Mouse (Mus musculus) forebrain, embryonic 13.5 days (tissue): ENCODE measurements around the gene Fbxl20. TPM values are rescaled to one million over a fixed set of nuclear protein-coding genes. Genes with fewer than 3 reads are reported as not detected.

Experiments
- ATAC-seq: fragments of 200-750 bp; cut with Nextera tagmentation; 2 replicates; pipeline ENCODE4 v1.8.0; 2017
- H3K27ac ChIP-seq: fragments of 300-500 bp; sonication (generic); 2 replicates; pipeline ENCODE4 v1.5.1; 2015; ENCODE audit warnings: inconsistent platforms, mild to moderate bottlenecking, moderate library complexity
- H3K27me3 ChIP-seq: fragments of 300-500 bp; sonication (generic); 2 replicates; pipeline ENCODE4 v1.6.1; 2015; ENCODE audit warnings: mild to moderate bottlenecking, inconsistent platforms
- H3K36me3 ChIP-seq: fragments of 300-500 bp; sonication (generic); 2 replicates; pipeline ENCODE4 v1.6.1; 2015; ENCODE audit warnings: mild to moderate bottlenecking, inconsistent platforms; ENCODE audit not compliant: poor library complexity, severe bottlenecking
- H3K4me1 ChIP-seq: fragments of 300-500 bp; sonication (generic); 2 replicates; pipeline ENCODE4 v1.6.1; 2015; ENCODE audit warnings: inconsistent platforms
- H3K4me2 ChIP-seq: fragments of 300-500 bp; sonication (generic); 2 replicates; pipeline ENCODE4 v1.6.1; 2015; ENCODE audit warnings: inconsistent platforms, mild to moderate bottlenecking, moderate library complexity
- H3K4me3 ChIP-seq: fragments of 300-500 bp; sonication (generic); 2 replicates; pipeline ENCODE4 v1.5.1; 2015; ENCODE audit warnings: mild to moderate bottlenecking, inconsistent platforms
- H3K9ac ChIP-seq: fragments of 300-500 bp; sonication (generic); 2 replicates; pipeline ENCODE4 v1.6.1; 2015; ENCODE audit warnings: mild to moderate bottlenecking, inconsistent platforms
- H3K9me3 ChIP-seq: fragments of 300-500 bp; sonication (generic); replicated peaks from 2 replicates; pipeline ENCODE4 v1.6.1; 2016; ENCODE audit warnings: inconsistent platforms
- WGBS: fragments of 180-500 bp; shearing (Covaris S2); methylation state at CpG from one replicate; pipeline ENCODE4 v1.1.7; 2015; 5-methylcytosine and 5-hydroxymethylcytosine counted together
- polyA plus RNA-seq: library from polyadenylated mRNA; unstranded; fragments of >200 nt; fragmentation: Nextera tagmentation; extraction: Ambion mirVana; gene quantifications from 2 replicates; pipeline ENCODE4 v1.2.1, GENCODE M21; 2015

Fbxl20 gene
- polyA plus RNA-seq, 1 experiment from 2014 or later = 31.8 TPM

- Histone ChIP-seq H3K27me3 (peaks cover 20% of the 10 kb centered on the region), H3K4me1 (peaks cover 7% of the 10 kb centered on the region), H3K9ac (no peak overlapping the region), H3K27ac (no peak overlapping the region), H3K4me2 (no peak overlapping the region), H3K36me3 (no peaks in the 10 kb centered on the region), H3K4me3 (no peak overlapping the region), H3K9me3 (no peaks in the 10 kb centered on the region)
- 76% methylated on average over 5 of the region's 5 CpGs for WGBS
- ATAC-seq = no peak
Measured at GRCm38 (mm10) chr11:98044074-98044473, 106.1 kb downstream of the Fbxl20 start.

DNA sequence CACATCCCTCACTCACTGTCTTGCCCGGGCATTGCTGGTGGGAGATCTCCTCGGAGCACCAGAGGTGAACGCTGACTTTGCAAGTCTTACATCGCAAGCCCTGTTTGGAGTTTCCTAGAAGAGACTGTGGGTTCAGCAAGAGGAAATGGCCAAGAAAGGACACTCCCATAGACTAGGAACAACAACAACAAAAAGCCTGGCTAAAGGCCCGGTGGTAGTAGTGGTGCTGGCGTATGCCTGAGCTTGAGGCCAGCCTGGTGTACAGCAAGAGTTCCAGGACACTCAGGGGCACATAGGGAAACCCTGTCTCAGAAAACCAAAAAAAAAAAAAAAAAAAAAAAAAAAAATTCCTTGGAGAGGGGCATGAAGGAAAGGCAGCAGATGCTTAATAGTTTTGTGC is 107.5 kb downstream of the Fbxl20 start:
- peaks cover 9% of the 10 kb centered on the region for H3K27me3 ChIP-seq
- H3K4me3 ChIP-seq = no peak overlapping the region
- peaks cover 2% of the 10 kb centered on the region for H3K4me1 ChIP-seq
- no peak overlapping the region for H3K4me2 ChIP-seq
- no peak overlapping the region for H3K9ac ChIP-seq
- ATAC-seq = no peak
- H3K36me3 ChIP-seq = no peaks in the 10 kb centered on the region
- H3K27ac ChIP-seq = no peak overlapping the region
- WGBS = 91% methylated on average over 6 of the region's 6 CpGs
- H3K9me3 ChIP-seq = no peaks in the 10 kb centered on the region

GRCm38 (mm10) chr11:98040975-98041374 is 109.2 kb downstream of the Fbxl20 start:
- H3K27me3 ChIP-seq = peaks cover 15% of the 10 kb centered on the region
- H3K4me1 ChIP-seq = peaks cover 6% of the 10 kb centered on the region
- H3K9me3 ChIP-seq = no peaks in the 10 kb centered on the region
- ATAC-seq = no peak
- no peak overlapping the region for H3K9ac ChIP-seq
- no peak overlapping the region for H3K27ac ChIP-seq
- no peak overlapping the region for H3K4me2 ChIP-seq
- 82% methylated on average over 8 of the region's 8 CpGs for WGBS
- no peak overlapping the region for H3K4me3 ChIP-seq
- H3K36me3 ChIP-seq = no peaks in the 10 kb centered on the region

GRCm38 (mm10) chr11:98037871-98038270 is 112.3 kb downstream of the Fbxl20 start:
- no peak for ATAC-seq
- H3K9ac ChIP-seq = no peak overlapping the region

DNA sequence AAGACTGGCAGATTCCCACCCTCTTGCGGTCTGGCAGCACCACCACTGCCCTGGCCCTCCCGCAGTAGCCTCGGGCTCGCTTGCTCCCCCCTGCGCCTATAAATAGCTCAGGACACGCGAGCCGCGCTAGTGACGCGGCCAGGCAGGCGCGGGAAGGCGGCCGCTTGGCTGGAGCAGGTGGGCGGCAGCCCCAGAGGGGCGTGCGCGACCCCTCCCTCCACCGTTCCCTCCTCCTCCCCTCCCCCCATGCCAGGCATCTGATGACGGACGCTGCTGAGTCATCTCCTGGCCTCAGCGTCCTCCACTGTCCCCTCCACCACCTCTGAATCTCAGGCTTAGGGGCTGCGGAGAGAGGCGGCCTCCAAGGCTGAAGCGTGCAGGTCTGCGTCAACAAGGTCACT is 114.2 kb downstream of the Fbxl20 start:
- H3K4me2 ChIP-seq = peak overlapping the region; percentile 76
- H3K4me1 ChIP-seq = peaks cover 20% of the 10 kb centered on the region
- H3K27me3 ChIP-seq = peaks cover 15% of the 10 kb centered on the region
- H3K9me3 ChIP-seq = no peaks in the 10 kb centered on the region
- peak overlapping the region; percentile 37 for H3K4me3 ChIP-seq
- H3K36me3 ChIP-seq = peaks cover 4% of the 10 kb centered on the region
- peak overlapping the region; percentile 66 for H3K9ac ChIP-seq
- H3K27ac ChIP-seq = no peak overlapping the region
- WGBS = 0% methylated on average over 27 of the region's 27 CpGs
- ATAC-seq = peak; percentile 54

More at GRCm38 (mm10) chr11:98037871-98038270, 112.3 kb downstream of the Fbxl20 start:
- Histone ChIP-seq H3K27ac (no peak overlapping the region), H3K4me1 (peaks cover 20% of the 10 kb centered on the region), H3K27me3 (peaks cover 15% of the 10 kb centered on the region), H3K9me3 (no peaks in the 10 kb centered on the region), H3K36me3 (no peaks in the 10 kb centered on the region), H3K4me2 (no peak overlapping the region), H3K4me3 (no peak overlapping the region)
- 69% methylated on average over 14 of the region's 14 CpGs for WGBS

GRCm38 (mm10) chr11:98034840-98035239 is 115.4 kb downstream of the Fbxl20 start:
- Histone ChIP-seq H3K36me3 (peaks cover 16% of the 10 kb centered on the region), H3K27ac (peak overlapping the region; percentile 44; the same call in 1 of the 2 replicates), H3K4me3 (no peak overlapping the region), H3K27me3 (peaks cover 15% of the 10 kb centered on the region), H3K9me3 (no peaks in the 10 kb centered on the region), H3K9ac (0 out of 2 replicates have a peak overlapping the region, but pooled peaks have one; percentile 21), H3K4me2 (peak overlapping the region; percentile 10; the same call in 1 of the 2 replicates), H3K4me1 (peaks cover 20% of the 10 kb centered on the region)
- WGBS = 23% methylated on average over 4 of the region's 4 CpGs
- peak; percentile 55 for ATAC-seq

DNA sequence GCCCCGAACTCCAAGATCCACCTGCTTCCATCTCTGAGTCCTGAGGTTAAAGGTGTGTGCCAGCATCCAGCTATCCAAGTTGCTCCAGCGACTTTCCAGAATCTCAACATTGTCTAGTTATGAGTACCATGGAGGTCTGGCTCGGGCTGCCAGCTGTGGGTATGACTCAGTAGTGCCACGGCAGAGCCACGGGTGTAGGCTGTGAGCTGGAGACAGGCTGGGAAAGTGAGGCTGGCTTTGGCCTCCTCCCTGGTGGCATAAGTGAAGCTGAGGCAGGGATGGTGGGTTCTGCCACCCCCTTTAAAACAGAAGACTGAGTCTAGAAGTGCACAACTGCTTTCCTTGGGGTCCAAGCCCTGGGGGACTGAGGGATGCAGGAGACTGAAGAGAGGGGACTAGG is 116.1 kb downstream of the Fbxl20 start:
- Histone ChIP-seq H3K36me3 (peaks cover 23% of the 10 kb centered on the region), H3K4me1 (peaks cover 20% of the 10 kb centered on the region), H3K27me3 (peaks cover 15% of the 10 kb centered on the region), H3K9ac (no peak overlapping the region), H3K4me3 (no peak overlapping the region), H3K9me3 (no peaks in the 10 kb centered on the region), H3K4me2 (no peak overlapping the region), H3K27ac (no peak overlapping the region)
- 83% methylated on average over 5 of the region's 5 CpGs for WGBS
- ATAC-seq = no peak

Other genes with a start within 250 kb of the Fbxl20 start
- 0.14 and 0.34 TPM in 2 replicates for gene Plxdc1, start 164.0 kb downstream of the Fbxl20 start, polyA plus RNA-seq
- 8.4 and 11.0 TPM in 2 replicates for gene Arl5c, start 154.2 kb downstream of the Fbxl20 start, polyA plus RNA-seq
- gene Cacnb1, start 127.4 kb downstream of the Fbxl20 start, polyA plus RNA-seq = 25.9 and 29.9 TPM in 2 replicates
- gene Rpl19, start 123.7 kb downstream of the Fbxl20 start, polyA plus RNA-seq = 801 and 821 TPM in 2 replicates
- 1.2 and 1.6 TPM in 2 replicates for gene Stac2, start 96.9 kb downstream of the Fbxl20 start, polyA plus RNA-seq
- 77.5 and 78.3 TPM in 2 replicates for gene Med1, start 42.9 kb upstream of the Fbxl20 start, polyA plus RNA-seq
- gene Cdk12, start 52.7 kb upstream of the Fbxl20 start, polyA plus RNA-seq = 17.7 and 19.0 TPM in 2 replicates
- gene Neurod2, start 179.2 kb upstream of the Fbxl20 start, polyA plus RNA-seq = 45.4 and 72.1 TPM in 2 replicates
- gene Ppp1r1b, start 198.0 kb upstream of the Fbxl20 start, polyA plus RNA-seq = 14.6 and 20.0 TPM in 2 replicates
- gene Stard3, start 208.0 kb upstream of the Fbxl20 start, polyA plus RNA-seq = 44.0 and 45.5 TPM in 2 replicates
- gene Tcap, start 233.4 kb upstream of the Fbxl20 start, polyA plus RNA-seq = 0.18 and 0.19 TPM in 2 replicates
- gene Pnmt, start 236.0 kb upstream of the Fbxl20 start, polyA plus RNA-seq = 0.35 TPM in 1 of 2 replicates, not detected in the other